Mouse (Mus musculus) heart, adult 2 months (tissue): Measurements from ENCODE around the gene Scn3b.

ENCODE experiments used
- CTCF ChIP-seq: fragments of 200-600 bp; IDR thresholded peaks from 2 replicates; pipeline ENCODE4 v1.8.1; 2022; ENCODE audit warnings: antibody characterized with exemption, mild to moderate bottlenecking, moderate library complexity
- EP300 ChIP-seq: fragments of 200-500 bp; IDR thresholded peaks from 2 replicates; pipeline ENCODE4 v1.6.1; 2011; ENCODE audit warnings: low read depth, low read length, control low read depth; ENCODE audit not compliant: insufficient read depth
- POLR2A ChIP-seq: fragments of 200-500 bp; IDR thresholded peaks from 2 replicates; pipeline ENCODE4 v1.6.1; 2011; ENCODE audit warnings: mild to moderate bottlenecking, low read depth, low read length, control low read depth; ENCODE audit not compliant: insufficient read depth

DNA sequence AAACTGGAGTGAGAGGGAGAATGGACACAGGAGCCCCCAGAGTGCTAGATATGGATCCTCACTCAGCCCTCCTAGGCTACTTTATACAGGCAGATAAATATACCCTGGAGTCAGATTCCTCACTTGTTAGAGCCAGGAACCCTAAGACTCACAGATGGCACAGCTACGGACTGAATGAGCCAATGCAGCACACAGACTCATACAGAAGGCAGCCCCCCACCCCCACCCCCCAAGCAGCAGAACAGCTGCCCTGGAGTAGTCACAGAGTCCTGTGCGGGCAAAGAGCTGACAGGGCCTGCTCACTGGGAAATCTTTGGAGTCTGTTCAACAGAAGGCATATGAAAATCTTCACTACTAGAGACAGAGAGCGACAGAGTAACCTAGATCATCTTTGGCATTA is 38.3 kb downstream of the Scn3b start:
- TF ChIP-seq CTCF (no peak), EP300 (no peak), POLR2A (no peak)
